In the genomic region with DNA sequence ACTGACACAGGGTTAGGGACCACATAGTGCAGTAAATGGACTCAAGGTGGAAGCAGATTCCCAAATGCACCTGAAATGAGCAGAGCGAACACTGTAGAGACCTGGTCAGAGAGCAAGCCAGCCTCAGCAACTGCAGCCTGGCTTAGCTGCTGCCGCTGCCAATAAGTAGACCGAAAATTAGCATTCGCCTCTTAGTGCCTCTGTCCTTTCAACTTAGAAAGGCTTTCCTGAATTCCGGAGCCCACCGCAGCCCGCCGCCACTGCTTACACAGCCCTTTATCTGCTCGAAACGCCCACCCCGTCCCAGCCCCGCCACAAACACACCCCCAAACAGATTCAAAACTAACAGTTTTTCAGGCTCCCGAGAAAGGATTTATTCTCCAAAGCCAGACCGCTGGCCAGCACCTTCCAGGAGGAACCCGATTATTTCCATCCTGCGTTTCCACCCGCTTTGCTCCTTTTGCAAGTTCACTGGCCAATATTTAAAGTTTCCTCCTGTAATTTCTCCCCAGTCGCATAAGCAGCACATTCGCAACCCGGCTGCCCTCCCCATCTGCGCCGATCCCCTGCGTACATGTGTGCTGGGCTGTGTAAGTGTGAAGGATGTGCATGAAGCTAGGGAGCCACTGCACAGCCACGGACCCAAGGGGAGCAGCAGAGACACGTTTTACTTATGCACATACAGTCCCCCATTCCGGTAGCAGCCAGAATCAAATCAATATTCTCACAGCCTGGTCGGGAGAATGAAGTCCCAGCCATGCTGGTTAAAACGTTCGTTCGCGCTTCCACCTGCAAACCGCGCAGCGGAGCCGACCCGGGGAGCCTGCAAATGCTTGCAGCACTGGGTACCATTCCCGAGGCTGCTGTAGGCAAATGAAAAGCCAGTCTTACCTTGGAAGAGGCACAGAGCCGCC, we compare ENCODE assay signal across 8 mouse cellular contexts. TPM values are rescaled to one million over a fixed set of nuclear protein-coding genes. Genes with fewer than 3 reads are reported as not detected.
DNase-seq lines count a peak whose midpoint lies in the region; ATAC-seq lines count a peak whose summit lies in the region.

No protein-coding gene starts in this region.

- no peaks in the 10 kb centered on the region for H3K9me3 ChIP-seq in midbrain, embryonic 14.5 days (ENCODE audit: control insufficient read depth, low read length)

- H3K4me3 ChIP-seq in midbrain, embryonic 14.5 days (replicated peaks; ENCODE audit: low read depth, low read length), result peak overlapping the region; percentile 49

- peak overlapping the region; percentile 66 for H3K4me2 ChIP-seq in midbrain, embryonic 14.5 days (ENCODE audit: low read length)

- DNase-seq in kidney, adult 18-20 months, result peak; percentile 4
- DNase-seq in kidney, postnatal 25 days, result no peak
- DNase-seq in cerebellum, adult 8-10 months, result peak; percentile 38
- peak; percentile 32 for DNase-seq in forelimb bud, embryonic 11.5 days (ENCODE audit: low read depth, low spot score)
- peak; percentile 38 to 55 for DNase-seq in layer of hippocampus, postnatal 10 days (ENCODE audit: low spot score in 2 of 2)
- peak; percentile 78 for DNase-seq in midbrain, embryonic 14.5 days
- no peak for DNase-seq in yolk sac, embryonic 10.5 days (ENCODE audit: low spot score)
- DNase-seq in urinary bladder, postnatal 10 days (ENCODE audit: low spot score), result no peak

- H3K27me3 ChIP-seq in midbrain, embryonic 14.5 days (ENCODE audit: control insufficient read depth, insufficient read depth, low read length), result no peaks in the 10 kb centered on the region

- H3K9ac ChIP-seq in midbrain, embryonic 14.5 days (replicated peaks; ENCODE audit: low read length), result peak overlapping the region; percentile 64

- under 1% methylated on average over 38 of the region's 38 CpGs for WGBS in midbrain, embryonic 14.5 days

- peak; percentile 68 for ATAC-seq in midbrain, embryonic 14.5 days (ENCODE audit: low FRiP score, low TSS enrichment)

- H3K27ac ChIP-seq in midbrain, embryonic 14.5 days (replicated peaks; ENCODE audit: low read depth, low read length), result peak overlapping the region; percentile 82

- peaks cover 26% of the 10 kb centered on the region for H3K4me1 ChIP-seq in midbrain, embryonic 14.5 days (ENCODE audit: control insufficient read depth, insufficient read depth, low read length)

- H3K36me3 ChIP-seq in midbrain, embryonic 14.5 days (ENCODE audit: control insufficient read depth, insufficient read depth, low read length), result no peaks in the 10 kb centered on the region

RNA-seq across cellular contexts. Expression of gene Ntm, which starts 0.7 kb away (rescaled TPM):
- 100 to 1,000 TPM; 155 to 170 TPM for total RNA-seq in layer of hippocampus, postnatal 10 days (2021)
- polyA plus RNA-seq in midbrain, embryonic 14.5 days (2014; fragmentation: Nextera tagmentation; extraction: Ambion mirVana), result 160 and 182 TPM in 2 replicates

Comparison
In these comparisons a context has a peak if more than half of its experiments do, and no peak if none do; other contexts are left out.
1. DNase-seq: peak in kidney, adult 18-20 months (single experiment), cerebellum, adult 8-10 months (single experiment), forelimb bud, embryonic 11.5 days (single experiment), layer of hippocampus, postnatal 10 days (2 of 2) and midbrain, embryonic 14.5 days (single experiment); none in kidney, postnatal 25 days (0 of 2), yolk sac, embryonic 10.5 days (single experiment) and urinary bladder, postnatal 10 days (single experiment).